Mouse (Mus musculus) T-cell, adult 66 days (primary cell): ENCODE data around the gene Rcn2. TPM values are rescaled to one million over a fixed set of nuclear protein-coding genes. Genes with fewer than 3 reads are reported as not detected.

Experiments used
- total RNA-seq, 2 experiments: library from RNA; stranded (reverse); gene quantifications; 3 replicates in 1 of 2; 4 replicates in 1 of 2; pipeline ENCODE4 v1.2.4; 2023

Gene Rcn2
- total RNA-seq: 10 to 100 TPM; 30.0 to 42.5 TPM

GRCm38 (mm10) chr9:56041372-56042180, at the start of gene Rcn2:
TSS of gene Rcn2 (plus strand) at chr9:56041845.

DNA sequence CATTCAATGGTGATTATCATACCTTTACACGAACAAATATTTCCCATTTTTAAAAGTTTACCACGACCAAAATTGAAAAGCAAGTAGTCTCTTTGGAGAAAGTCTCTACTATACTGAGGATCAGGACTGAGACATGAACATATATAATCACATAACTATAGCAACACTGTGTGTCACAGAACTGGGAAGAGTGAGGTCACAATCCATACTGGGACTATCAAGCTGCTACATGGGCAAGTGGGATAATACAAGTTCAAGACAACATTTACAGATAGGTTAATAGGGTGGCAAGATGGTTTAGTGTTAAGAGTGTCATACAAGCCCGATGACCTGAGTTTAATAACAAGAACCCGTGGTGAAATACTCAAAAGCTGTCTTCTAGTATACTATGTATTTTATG, 31.2 kb upstream of the Rcn2 start, which contains the start of gene 4930563M21Rik:
Gene 4930563M21Rik, minus strand, starts transcription at position 101 of the 400 bp plus-strand sequence.

DNA sequence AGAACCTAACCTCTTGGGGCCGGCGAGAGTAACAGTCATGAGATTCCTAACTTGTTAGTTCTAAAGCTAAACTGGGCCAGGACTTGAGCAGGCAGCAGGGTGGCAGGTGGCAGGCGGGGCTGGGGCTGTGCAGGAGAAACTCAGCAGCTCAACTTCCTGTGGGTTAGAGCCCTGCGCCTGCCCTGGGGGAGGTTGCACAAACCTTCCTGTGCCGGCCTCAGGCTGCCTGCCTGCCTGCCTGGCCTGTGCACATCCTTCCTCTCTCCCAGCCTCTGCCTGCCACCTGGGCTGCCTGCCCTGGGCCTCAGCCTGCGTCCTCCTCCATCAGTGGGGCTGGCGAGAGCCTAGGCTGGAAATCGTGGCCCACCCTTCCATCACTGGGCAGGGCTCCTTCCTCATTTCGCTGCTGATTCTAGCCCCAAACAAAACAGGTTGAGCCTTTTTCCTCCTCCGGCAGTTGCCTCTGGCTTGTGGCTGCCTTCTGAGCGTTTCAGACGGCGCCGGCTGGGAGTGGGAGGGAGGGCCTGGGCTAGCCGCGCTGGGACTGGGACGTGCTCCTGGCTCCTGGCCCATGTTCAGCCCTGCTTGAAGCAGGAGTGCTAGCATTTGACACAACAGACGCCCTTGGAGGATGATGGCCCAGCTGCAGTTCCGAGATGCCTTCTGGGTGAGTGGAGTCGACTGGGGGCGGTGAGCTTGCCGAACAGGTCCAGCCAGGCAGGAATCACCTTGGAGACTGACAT, 48.3 kb downstream of the Rcn2 start, which contains the start of gene Pstpip1:
Gene Pstpip1, plus strand, starts transcription at position 185 of the 743 bp plus-strand sequence.

Other genes starting within 250 kb of the Rcn2 start
- 10 to 100 TPM; 29.1 to 33.5 TPM for gene Scaper, start 103.7 kb upstream of the Rcn2 start, total RNA-seq
- not detected for gene 4930563M21Rik, start 31.3 kb upstream of the Rcn2 start, total RNA-seq
- gene Pstpip1, start 48.1 kb downstream of the Rcn2 start, total RNA-seq: 100 to 1,000 TPM; 215 to 226 TPM
- gene Tspan3, start 123.6 kb downstream of the Rcn2 start, total RNA-seq: 10 to 100 TPM; 17.9 to 21.4 TPM